Mouse (Mus musculus) ES-E14 (cell line): ENCODE measurements around the gene 3110040N11Rik.

ENCODE experiments used
- CHD2 ChIP-seq: IDR thresholded peaks from 2 replicates; pipeline ENCODE4 v1.6.1; 2014; ENCODE audit warnings: mild to moderate bottlenecking, low read depth, low read length, inconsistent platforms
- ZC3H11A ChIP-seq: IDR thresholded peaks from 2 replicates; pipeline ENCODE4 v1.6.1; 2012; ENCODE audit warnings: low read depth, mild to moderate bottlenecking, inconsistent platforms, low read length, borderline replicate concordance
- ZNF384 ChIP-seq: IDR thresholded peaks from 2 replicates; pipeline ENCODE4 v1.6.1; 2012; ENCODE audit warnings: low read depth, low read length, inconsistent platforms

DNA sequence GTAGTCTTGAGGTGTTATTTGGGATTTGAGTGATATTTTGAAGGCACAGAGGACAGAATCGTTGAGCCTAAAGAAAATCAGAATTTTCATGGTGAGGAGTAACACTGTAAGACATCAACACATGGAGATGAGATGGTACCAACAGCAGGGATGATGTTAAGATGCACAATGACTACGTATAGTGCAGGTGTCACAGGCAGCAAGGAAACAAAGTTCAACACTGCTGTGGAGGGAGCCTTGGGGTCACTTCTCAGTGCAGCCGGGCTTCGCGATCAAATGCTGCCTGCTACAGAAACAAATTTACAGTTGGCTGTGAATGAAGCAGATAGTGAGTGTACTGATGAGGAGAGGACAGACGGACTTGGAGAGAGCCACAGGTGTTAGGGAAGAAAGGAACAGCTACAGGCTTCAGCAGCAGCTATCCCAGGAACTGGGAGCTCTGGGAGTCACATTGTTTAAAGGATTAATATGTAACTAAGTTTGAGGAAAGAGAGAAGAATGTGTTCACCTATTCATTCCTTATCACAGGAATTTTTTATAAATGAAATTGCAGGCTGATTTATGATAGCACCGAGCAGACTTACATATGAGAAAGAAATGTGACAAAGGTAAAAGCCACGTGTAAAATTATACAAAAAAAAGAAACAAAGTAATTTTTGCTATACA, 50.4 kb downstream of the 3110040N11Rik start:
- TF ChIP-seq ZC3H11A (no peak), ZNF384 (no peak), CHD2 (no peak)
